Mouse (Mus musculus) thymus, postnatal 10 days (tissue): ENCODE results near the gene Slc18a2.

Experiments used
- DNase-seq, 2 experiments: peaks; one replicate each; pipeline ENCODE4 v3.0.0; 2021; ENCODE audit warnings: low spot score in 2 of 2

The Slc18a2 gene

DNA sequence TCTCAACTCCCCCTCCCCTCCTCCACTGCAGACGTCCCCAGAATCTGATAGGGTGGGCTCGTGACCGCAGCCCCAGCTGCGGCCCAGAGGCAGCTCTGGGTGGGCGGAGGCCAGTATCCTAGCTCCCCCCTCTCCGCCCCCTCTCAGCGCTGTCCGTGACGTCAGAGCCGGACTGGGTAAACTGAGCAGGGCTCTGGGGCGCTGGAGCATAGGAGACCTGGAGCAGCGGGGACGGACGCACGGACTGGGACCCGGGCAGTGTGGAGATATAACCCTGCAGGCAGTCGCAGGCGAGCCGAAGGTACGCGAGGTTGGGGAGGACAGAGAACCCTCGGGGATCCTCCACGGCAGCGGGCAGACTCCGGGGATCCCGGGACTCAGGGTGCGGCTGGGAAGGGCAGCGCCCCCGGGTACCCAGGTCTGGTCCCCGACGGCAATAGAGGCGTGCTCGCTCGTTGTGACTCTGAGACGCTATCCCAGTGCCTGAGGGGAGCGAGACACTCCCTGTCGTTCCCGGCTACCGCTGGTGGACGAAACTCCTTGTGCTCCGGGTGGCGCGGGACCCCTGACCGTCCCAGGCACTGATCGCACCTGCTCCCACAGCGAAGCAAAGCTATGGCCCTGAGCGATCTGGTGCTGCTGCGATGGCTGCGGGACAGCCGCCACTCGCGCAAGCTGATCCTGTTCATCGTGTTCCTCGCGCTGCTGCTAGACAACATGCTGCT lies at the start of gene Slc18a2:
Gene Slc18a2 (plus strand): TSS at position 179 of the 725 bp plus-strand sequence.
- peak; percentile 31 to 34 for DNase-seq

DNA sequence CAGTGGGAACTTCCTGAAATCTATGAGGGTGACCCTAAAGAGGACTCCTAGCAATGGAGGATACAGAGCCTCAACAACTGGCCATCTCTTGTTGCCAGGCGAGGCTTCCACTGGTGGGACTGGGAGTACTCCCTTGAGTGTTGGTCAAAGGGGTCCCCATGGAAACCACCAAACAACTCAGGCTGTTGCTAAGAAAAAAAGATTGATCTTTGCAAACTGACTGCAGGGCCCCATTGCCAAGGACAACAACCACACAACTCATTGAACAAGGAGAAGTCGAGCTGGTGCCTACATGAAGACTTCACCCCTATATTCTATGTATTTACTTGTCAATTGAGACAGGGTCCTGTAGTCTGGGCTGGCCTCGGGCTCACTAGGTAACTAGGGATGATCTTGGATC lies 43.8 kb upstream of the Slc18a2 start:
- DNase-seq = no peak

DNA sequence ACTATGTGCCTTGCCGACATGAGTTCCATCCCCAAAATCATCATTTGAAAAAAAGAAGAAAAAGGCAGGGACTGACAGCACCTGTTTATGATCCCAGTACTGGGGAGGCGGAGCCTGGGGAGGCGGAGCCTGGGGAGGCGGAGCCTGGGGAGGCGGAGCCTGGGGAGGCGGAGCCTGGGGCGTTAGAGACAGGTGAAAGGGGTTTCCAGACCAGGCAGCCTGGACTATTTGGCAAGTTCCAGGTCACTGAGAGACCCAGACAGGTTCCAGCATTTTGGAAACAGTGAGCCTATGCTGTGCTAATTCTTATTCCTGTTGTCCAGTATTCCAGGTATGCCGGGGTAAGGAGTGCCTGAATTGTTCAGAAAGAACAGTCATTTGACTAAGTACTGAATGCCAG lies 41.7 kb upstream of the Slc18a2 start, which contains the start of gene Kcnk18:
Gene Kcnk18 (plus strand): TSS at position 224 of the 400 bp plus-strand sequence.
- no peak for DNase-seq

DNA sequence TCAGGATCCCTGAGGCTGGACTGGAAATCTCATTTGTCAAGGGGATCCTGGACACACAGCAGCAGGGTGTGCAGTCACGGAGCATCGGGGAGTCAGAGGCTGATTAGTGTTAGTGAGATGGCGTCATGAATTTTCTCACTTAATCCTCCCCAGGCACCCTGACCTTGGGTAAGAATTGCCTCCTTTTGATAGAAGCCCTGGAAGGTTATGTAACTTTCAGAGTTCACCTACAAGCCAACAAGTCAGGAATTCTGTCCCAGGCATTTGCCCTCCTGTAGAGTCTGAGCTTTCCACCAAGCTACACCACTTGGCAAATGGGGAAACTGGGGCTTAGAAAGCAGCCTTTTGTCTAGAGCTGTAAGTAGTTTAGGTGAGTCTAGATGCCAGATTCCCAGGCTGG lies 39.6 kb upstream of the Slc18a2 start:
- no peak for DNase-seq

DNA sequence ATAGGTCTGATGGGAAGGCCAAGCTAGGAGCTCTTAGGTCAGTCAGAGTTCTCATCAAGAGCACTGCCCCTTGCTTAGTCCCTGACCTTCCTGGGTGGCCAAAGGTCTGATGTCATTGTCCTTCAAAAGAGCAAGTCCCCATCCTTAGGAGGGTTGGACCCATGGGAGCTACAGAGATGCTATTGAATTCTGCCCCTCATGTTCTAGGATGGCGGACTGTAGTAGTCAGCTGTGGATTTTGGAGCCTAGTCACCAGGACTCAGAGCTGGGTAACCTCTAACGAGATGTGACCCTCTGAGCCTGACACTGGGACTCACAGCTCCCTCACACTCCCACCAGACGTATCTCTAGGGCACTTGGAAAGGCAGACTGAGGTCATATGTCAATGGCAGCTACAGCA lies 32.3 kb upstream of the Slc18a2 start:
- DNase-seq = no peak

DNA sequence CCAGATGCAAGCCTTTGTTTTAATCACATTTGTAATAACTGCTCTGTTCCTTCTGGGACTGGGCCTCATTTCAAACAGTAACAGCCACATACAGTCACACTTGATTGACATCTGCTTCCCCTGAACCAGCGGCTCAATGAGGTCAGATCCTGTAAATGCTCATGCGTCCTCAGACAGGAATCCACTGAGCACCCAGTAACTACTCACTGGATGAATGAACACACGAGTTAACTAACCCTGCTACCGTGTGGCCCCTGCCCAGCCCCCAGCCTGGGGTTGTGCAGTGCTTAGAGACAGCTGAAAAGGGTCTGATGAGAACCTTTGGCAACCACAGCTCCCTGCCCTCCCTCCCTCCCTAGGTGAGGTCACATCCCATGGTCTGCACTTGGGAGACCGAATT lies 27.9 kb upstream of the Slc18a2 start:
- no peak for DNase-seq

DNA sequence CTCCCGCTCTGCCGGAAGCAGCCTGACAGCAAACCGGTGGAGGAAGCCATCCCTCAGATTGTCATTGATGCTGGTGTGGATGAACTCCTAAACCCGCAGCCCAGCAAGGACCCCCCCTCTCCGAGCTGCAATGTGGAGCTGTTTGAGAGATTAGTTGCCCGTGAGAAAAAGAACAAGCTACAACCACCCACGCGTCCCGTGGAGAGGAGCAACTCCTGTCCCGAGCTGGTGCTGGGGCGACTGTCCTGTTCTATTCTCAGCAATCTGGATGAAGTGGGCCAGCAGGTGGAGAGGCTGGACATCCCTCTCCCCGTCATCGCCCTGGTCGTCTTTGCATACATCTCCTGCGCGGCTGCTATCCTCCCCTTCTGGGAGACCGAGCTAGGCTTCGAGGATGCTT lies 25.7 kb upstream of the Slc18a2 start:
- no peak for DNase-seq

DNA sequence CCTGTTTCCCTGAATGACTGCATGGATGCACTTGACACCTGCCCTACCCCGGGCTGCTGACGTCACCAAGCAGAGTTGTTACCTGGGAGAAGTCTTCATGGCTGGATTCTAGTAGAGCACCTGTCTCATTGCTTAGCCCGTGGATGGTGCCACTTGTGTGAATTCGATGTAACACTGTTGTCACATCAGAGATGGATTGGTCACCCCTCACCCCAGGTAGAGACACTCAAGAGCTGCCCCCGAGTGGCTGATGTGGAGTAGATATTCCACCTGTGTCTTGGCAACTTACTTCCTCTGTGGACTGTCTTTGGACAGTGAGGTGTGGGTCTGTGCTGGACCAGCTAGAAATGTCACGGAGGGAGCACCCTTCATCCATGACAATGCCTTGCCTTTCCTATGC lies 24.6 kb upstream of the Slc18a2 start:
- DNase-seq = no peak

DNA sequence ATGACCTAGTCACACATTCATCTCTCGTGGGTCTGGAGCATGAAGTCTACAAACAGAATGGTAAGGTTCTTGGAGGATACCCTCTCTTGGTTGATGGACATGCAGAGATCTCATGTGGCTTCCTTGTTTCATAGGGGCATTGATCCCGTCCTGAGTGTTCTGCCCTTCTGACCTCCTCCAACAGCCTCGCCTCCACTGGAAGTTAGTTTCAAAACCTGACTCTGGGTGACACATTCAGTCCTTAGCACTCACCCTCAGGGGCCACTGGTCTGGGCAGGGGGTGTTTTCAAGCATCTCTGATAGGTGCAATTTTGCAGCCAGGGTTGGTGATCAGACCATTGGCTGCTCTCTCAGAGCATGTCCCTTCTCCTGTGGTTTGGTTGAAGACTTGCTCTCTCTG lies 22.1 kb upstream of the Slc18a2 start:
- no peak for DNase-seq

DNA sequence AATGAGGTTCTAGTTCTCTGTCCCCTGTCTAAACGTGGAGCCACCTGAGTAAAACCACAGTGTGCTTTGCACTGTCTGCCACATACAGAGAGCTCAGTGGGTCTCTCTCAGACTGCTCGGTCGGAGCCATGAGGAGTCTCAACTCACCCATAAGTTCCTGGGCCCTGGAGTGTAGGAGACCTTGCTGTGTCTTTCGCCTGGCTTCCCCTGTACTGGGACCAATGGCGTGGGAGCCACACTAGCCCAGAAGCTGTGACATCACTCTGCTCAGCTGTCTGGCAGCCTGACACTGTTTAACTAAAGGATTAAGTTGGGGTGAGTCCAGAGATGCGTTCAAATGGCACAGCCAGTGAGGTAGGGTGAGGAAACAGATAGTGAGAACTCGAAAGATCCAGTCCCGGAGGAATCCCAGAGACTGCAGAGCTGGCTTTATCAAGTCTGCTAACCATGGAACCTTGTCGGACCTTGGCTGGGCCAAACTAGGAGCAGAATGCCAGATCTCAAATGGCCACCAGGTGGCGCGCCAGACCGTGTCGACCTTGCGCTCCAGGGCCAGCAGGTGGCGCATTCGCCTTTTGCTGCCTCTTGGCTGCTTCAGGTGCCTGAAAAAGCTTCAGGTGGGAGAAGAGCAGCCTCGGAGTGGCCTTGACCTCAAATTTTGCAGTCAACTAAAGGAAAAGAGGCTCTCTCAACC lies 21.4 kb upstream of the Slc18a2 start:
- peak; percentile 56 to 87 for DNase-seq

DNA sequence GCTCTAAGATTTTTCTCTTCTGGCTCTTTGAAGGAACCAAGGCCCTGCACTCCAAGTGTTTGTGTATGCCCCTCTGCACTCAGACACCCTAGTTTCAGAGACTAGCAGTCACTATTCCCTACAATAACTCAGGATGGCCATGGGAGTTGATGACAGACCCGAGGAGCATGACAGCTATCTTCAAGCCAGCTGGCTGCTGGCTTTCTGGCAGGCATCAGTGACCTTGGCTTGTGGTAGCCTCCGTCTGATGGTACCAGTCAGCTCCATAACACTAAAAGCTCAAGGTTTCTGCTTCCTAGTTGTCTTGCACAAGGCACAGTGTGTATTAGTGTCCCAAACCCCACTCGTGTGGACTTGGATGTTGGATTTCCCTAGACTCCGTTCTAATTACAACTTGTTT lies 18.7 kb upstream of the Slc18a2 start:
- no peak for DNase-seq

DNA sequence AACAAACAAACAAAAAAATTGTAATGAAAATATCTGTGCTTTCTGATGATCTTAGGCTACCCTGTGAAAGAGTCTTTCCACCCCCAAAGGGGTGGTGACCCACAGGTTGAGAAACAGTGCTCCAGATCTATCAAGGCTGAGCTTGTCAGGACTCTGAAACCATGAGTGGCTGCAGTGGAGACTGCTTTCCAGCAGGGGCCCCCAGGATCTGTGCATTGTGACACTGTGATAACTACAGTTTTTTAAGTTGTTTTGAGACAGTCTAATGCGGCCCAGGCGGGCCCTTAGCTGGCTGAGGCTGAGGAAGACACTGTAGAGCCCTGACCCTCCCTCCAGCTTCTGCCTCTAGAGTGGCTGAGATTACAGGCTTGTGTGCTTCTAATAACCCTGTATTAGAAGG lies 17.6 kb upstream of the Slc18a2 start:
- no peak for DNase-seq

DNA sequence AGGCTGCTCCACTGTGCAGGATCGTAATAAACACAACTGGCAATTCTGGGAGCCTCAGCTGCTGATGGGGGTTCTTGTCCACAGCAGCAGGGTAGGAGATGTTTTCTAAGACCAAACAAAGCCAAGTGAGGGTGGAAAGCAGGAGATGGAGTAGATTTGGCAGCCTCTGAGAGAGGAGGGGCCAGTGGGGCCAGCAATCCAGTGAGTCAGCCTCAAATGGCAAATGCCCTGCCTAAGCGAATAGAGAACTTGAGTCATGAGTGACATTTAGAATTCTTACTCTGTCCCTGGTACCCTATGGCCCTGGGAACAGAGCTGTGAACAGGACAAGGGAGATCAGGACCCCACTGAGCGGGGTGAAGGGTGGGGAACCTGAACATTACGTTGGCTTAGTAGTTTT lies 12.6 kb upstream of the Slc18a2 start:
- no peak for DNase-seq

DNA sequence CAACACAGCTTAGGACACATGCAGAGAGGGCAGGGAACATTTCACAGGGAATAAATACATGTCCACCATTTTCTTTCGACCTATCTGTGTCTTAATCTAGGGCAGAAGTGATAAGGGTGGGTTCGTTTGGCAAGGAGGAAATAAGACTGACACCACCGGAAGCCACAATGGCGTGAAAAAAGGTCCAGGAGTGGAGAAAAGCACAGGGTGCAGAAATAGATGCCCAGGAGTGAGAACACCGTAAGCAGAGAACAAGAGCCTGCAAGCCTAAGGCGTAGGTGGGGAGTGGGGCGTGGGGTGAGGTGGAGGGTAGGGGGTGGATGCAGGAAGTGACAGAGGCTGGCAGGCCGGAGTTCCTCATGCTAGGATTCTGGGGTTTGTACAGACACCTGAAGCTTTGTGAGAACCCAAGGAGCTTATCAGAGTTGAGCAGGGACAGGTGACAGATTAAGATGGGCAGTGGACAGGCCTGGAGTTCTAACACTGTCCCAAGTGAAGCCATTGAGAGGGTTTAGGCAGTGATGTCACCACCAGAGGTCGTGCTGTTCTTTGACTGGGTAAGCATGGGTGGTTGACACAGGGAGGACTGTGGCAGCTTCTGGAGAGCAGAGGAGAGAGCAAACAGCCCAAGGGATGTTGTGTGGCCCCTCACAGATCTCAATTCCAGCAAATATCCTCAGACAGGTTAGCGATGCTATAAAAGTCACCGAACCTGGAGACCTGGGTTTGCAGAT lies 12.0 kb upstream of the Slc18a2 start:
- DNase-seq = peak in 1 of 2 experiments; percentile 25

DNA sequence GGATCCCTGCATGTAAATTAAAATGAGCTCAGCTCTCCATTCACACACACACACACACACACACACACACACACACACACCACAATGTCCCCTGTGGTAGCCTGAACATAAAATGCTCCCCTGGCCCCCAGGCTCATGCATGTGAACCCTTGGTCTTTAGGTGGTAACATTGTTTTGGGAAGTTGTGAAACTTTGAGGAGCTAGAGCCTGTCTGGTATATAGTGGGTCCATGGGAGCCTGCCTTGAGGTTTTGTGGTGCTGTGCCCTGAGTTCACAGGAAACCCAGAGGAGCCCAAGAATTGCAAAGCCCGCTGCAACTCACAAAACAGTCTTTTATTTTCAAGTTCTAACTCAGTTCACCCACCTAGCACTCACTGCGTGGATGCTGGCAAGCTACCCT lies 8.0 kb upstream of the Slc18a2 start:
- DNase-seq = no peak

DNA sequence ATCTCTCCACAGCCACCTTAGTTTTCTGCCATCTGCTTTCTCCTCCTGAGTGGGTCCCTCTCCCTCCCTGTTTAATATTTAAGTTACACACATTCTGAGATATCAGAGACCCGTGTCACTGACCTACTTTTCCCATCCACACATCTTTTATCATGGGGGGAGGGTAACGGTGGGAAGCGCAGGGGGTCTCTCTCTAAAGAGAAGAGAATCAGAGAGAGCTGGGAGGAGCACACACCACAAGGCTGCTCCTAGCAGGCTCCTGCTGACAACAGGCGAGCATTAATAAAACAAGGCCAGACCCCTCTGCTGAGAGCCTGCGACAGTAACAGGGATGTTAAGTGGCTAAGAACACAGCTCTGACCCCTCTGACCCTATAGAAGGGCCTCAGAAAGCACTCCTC lies 1.1 kb upstream of the Slc18a2 start:
- DNase-seq = no peak

DNA sequence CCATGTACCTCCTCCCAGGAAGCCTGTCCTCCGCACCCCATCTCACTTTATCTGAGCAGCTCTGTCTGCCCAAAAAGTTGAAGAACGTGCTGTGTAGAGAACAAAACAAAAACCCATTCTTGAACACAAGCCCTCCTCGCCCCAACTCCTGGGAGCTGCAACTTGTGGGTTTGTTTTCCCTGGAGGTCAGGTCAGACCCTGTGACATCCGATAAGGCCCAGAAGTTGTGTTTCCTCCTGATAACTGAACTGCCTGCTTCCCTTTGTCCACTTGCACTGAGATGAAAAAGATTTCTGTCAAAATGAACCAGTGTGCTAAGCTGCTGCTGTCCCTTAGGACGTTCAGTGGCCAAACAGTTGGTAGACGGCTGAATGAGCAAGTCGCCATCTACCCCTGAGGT lies 908 bp downstream of the Slc18a2 start:
- DNase-seq = no peak

DNA sequence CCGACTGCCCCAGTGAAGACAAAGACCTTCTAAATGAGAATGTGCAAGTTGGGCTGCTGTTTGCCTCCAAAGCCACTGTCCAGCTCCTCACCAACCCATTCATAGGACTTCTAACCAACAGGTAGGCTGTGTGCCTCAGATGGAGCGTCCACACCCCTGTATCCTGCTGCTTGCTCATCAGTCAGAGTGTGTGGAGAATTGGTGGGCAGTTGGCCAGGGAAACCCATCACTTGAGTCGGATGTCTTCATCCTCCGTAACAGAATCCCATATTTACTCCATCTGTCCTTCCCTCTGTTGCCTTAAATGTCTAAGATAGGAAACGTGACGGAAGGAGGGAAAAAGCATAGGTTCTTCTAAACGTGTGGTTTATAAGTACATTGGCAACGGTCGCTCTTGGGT lies 2.5 kb downstream of the Slc18a2 start:
- no peak for DNase-seq

DNA sequence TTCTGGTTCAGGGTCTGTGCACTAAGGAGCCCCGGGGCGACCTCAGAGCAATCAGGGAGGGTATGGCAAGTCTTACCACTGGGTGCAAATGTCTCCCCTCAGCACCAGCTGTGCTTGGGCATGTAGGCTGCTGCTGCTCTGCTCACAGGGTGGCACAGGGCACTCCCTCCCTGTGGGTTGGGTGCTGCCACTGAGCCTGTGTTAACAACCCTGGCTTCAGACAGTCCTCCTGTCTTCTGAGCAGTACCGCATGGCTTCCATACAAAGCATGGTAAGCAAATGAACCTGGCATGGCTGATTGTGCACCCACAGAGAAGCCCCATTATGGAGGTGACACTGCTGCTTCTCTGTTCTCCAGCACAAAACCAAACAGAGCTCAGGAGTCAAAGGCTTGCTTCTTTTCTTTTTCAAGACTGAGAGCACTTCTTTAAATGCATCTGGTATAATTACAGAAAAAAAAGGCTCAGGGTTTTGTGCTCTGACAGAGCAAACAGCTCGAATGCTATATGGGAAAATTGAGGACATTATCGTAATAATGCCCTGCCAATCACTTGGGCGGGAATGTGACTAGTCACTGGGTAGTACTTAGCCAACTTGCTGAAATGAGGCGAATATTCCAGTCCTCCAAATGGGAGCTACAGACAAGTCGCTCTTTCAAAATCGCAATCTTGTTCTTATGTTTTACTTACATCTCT lies 4.3 kb downstream of the Slc18a2 start:
- no peak for DNase-seq

DNA sequence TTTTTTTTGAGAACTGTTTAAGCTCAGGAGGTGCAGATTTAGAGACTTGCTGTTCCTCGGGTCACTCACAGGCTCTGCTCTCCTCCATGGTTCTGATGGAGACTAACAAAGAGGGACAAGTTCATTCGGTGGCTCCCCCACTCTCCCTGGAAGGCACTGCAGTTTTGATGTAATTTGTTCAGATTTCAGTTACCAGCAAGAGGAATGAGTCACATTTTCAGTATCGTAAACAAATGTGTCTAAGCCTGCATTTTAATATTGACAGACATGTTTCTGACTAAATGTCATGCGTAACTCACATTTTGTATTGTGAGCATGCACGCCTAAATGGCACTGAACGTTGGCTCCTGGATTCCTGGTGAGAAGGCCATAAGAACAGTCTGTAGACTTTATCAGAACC lies 5.2 kb downstream of the Slc18a2 start:
- no peak for DNase-seq

DNA sequence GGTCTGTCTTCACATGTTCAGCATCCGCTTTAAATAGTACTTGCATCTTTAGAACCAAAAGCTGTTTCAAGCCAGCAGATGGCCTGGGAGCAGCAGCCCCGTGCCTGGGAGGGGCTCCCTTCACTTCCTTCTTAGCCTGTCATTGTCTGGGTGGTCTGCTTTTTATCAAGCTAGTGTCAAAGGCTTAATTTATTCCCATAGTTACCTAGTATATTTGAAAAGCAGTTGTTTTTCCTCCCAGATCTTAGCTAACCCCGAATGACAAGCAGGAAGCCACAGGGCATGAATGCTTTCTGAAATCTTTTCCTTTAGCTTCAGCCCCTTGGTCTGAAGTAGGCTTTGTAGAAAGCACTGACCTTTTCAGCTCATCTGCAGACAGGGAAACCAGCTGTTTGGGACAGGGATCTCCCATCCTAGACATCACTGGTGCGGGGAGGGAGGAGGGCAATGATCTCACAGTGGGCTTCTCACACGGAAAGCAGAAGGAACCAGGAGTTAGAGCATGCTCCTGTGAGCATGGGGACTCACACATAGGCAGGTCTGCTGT lies 6.8 kb downstream of the Slc18a2 start:
- no peak for DNase-seq

DNA sequence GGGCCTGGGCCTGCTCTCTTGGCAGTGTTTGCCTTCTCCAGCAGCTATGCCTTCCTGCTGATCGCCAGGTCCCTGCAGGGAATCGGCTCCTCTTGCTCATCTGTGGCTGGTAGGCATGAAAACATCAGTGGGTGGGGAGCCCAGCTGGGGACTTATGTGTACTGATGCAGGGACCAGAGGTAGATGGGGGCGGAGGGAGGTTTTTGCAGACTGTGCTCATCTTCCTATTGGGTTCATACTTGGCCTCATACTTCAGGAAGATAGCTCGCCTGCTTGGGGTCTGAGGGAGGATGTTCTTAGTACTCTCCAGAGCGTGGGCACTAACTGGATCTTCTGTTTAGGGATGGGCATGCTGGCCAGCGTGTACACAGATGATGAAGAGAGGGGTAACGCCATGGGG lies 12.5 kb downstream of the Slc18a2 start:
- no peak for DNase-seq
